Mouse (Mus musculus) thymus, postnatal 4 days (tissue): Measurements from ENCODE around the gene Tubg1.

Source experiments
- DNase-seq: peaks from one replicate; pipeline ENCODE4 v3.0.0; 2021

Gene Tubg1

DNA sequence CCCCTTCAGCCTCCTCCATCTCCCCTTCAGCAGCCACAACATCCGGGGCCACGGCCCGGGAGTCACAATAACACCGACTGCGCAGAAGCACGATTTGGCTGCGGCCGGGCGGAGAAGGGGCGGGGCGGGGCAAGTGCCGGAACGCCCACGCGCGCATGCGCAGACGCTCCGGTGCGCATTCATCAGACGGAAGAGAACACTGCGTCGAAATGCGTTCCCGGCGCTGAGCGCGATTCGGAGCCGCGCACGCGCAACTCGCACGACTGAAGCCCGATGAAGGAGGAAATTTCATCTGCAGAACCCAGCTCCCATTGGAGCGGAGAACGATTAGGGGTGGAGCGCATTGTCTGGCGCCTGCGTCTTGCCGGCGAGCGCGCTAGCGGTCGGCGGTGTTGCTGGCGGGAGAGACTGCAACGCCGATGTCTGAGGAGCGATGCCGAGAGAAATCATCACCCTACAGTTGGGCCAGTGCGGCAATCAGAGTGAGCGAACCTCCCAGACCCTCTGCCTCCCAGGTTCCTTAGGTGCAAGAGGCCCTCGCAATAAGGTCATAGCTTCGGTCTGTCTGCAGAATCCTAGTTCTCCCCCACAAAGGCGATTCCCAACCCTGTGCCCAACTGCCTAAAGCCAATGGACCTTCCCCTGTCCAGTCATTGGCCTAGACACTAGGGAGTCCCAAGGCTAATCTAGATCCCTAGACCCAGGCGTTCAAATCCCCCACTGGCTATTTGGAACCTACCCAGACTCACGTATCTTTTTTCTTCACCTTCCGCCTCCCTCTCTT lies at the start of gene Tubg1, which contains the start of gene Retreg3:
TSS of gene Tubg1 (plus strand) at position 178 of the 784 bp plus-strand sequence.
TSS of gene Retreg3 (minus strand) at position 133 of the 784 bp plus-strand sequence.
- DNase-seq: peak; percentile 100

DNA sequence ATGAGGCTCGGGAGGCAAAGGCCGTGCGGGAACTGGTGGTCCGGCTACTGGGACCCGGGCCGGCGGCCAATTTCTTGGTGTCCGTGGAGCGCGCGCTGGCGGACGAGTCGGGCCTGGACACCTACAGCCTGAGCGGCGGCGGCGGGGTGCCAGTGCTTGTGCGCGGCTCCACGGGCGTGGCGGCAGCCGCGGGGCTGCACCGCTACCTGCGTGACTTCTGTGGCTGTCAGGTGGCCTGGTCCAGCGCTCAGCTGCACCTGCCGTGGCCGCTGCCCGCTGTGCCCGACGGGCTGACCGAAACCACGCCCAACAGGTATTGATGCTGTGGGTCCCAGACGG lies 49.6 kb upstream of the Tubg1 start:
- no peak for DNase-seq

DNA sequence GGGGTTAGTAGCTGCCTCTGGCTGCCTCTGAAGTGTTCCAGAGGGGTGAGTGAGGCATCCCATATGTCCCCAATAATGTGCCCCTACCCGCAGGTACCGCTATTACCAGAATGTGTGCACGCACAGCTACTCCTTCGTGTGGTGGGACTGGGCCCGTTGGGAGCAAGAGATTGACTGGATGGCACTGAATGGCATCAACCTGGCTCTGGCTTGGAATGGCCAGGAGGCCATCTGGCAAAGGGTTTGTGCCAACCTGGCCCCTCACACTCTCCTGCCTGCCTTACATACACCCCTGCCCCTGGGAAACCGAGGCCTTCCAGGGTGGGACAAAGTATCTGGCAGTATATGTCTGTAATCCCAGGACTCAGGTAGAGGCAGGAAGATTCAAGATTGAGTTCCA lies 48.8 kb upstream of the Tubg1 start:
- DNase-seq: no peak

DNA sequence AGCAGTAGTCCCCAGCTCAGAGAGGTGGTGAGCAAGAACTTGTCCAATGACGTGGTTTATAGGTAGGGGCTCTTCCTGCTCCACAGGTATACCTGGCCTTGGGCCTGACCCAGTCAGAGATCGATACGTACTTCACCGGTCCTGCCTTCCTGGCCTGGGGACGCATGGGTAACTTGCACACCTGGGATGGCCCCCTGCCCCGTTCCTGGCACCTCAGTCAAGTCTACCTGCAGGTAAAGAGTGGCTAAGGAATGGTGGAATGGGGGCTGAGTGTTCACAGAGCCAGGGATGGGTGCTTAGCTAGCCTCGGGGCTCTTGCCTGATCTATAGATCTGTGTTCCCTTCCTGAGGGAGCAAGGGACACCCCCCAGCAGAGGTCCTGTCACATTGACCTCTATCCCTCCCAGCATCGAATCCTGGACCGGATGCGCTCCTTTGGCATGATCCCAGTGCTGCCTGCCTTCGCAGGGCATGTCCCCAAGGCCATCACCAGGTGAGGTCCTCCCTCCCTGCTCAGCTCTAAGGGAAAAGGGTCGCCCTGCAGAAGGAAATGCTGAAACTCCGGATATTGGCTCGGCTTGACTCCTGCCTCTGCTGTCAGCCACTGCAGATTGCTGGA lies 47.8 kb upstream of the Tubg1 start:
- no peak for DNase-seq

DNA sequence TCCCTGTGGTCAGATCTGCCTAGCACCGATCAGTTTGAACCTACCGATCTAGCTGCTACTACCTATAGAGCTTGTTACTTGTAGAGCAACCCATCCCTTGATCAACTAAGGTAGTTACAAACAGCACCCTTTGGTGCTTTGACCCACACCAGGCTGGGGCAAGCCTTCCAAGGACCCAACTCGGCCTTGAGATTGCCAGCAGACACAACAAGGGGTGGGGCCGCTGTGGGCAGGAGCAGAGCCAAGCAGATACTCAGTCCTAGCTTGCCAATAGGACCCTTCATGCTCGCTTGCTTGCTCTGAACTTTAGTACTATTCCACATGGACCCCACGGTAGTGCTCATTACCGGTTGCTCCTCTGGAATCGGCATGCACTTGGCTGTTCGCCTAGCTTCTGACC lies 41.6 kb upstream of the Tubg1 start, which contains the start of gene Hsd17b1:
TSS of gene Hsd17b1 (plus strand) at position 291 of the 400 bp plus-strand sequence.
- DNase-seq: no peak

DNA sequence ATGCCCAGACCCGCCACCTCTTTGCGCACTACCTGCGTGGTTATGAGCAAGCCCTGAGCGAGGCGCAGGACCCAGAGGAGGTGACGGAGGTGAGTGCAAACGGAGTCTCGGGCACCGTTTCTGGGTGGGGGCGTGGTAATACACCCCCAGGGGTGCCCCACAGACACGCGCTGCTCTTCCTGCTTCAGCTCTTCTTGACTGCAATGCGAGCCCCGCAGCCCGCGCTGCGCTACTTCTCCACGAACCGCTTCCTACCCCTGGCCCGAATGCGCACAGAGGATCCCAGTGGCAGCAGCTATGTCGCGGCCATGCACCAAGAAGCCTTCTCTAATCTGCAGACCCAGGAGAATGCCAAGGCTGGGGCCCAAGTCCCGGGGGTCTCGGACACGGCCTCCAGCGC lies 40.0 kb upstream of the Tubg1 start:
- DNase-seq: peak; percentile 73

DNA sequence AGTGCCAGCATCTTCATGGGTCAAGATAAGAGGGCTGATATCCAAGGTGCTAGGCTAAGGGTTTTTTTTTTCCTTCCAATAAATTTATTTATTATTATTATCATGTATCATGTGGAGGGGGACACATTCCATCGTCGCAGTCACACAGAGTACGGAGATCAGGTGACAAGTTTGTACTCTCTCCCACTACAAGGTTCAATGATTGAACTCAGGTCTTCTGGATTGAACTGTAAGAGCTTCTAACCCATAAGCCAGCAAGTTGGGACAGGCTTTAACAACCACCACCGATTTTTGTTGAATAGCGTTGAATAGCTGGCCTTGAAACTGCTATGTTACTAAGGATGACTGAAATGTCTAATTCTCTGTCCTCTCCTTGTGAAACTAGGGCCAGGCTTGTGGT lies 39.3 kb upstream of the Tubg1 start:
- DNase-seq: no peak

DNA sequence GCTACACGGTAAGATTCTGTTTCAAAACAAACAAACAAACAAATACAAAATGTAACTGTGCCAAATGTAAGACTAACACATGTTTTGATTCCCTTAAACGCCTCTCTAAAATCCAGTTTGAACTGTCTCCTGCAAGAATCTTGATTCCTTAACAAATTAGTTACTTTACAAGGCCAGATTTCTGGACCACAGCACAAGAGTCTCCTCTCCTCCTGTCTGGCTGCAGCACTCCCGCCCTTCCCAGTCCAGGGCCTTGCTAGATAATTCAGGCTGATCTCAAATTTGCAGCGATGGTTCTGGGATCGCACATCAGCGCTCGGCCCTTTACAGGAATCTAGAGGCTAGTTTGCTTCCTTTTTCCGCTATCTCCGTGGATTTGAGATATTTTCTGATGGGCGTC lies 38.1 kb upstream of the Tubg1 start:
- peak; percentile 19 for DNase-seq

DNA sequence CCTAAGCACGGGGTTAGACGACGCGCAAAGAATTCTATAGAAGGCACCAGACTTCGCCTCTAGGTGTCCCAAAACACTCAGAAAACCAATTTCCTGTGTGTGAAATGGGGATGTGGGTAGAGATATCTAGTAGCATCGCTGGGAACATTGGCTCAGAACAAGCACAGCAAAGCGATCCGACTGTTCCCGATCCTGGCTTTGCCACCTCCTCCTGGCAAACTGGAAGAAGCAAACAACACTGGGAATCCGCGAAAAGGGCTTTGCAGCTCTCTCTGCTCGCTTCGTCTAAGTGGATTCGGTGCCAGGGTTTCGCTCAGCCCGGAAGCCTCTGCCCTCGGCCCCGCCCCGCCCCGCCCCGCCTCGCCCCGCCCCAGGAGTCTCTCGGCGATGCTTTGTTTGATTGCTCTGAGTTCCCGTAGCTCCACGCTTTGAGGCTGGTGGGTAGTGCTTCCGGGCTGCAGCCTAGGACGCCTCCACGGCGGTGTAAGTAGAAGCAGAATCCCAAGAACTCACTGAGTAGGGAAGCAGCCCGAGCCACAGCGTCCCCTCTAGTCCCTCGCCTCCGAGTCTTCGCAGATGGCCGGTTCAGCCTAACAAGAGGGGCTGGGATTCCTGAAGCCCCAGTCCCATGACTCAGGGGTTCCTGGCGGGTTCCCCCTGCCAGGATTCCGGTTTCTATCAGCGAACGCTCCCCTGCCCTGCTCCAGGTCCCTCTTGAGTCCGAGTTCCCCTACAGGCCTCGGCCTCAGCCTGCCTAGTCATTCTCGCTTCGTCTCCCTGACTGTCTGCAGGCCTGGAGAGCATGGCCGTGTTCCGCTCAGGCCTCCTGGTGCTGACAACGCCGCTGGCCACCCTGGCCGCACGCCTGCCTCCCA lies 37.3 kb upstream of the Tubg1 start, which contains the start of gene Coasy:
TSS of gene Coasy (plus strand) at position 358 of the 875 bp plus-strand sequence.
- peak; percentile 82 for DNase-seq

DNA sequence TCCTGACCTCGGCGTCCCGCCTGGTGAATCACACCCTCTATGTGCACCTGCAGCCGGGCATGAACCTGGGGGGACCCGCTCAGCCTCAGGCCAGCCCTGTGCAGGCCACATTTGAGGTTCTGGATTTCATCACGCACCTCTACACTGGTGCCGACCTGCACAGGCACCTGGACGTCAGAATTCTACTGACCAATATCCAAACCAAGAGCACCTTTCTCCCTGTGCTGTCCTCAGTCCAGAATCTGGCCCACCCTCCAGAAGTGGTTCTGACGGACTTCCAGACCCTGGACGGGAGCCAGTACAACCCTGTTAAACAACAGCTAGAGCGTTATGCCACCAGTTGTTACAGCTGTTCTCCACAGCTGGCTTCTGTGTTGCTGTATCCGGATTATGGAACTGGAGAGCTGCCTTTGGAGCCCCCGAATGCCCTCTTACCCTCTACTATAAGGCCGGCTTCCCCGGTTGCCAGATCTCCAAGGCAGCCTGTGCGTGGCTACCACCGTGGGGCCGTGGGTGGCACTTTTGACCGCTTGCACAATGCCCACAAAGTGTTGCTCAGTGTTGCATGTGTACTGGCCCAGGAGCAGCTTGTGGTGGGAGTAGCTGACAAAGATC lies 36.5 kb upstream of the Tubg1 start:
- peak; percentile 31 for DNase-seq

DNA sequence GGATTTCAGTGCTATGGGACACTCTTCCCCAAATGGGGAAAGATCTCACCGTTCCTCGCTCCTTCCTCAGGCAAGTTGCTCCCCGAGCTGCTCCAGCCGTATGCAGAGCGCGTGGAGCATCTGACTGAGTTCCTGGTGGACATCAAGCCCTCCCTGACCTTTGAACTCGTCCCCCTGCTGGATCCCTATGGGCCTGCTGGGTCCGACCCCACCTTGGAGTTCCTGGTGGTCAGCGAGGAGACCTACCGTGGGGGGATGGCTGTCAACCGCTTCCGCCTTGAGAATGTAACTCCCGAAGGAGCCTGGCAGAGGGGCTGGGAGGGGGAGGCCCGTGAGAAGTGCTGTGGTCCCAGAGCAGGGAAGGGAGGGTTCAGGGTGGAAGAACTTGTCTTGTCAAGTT lies 35.5 kb upstream of the Tubg1 start:
- no peak for DNase-seq

DNA sequence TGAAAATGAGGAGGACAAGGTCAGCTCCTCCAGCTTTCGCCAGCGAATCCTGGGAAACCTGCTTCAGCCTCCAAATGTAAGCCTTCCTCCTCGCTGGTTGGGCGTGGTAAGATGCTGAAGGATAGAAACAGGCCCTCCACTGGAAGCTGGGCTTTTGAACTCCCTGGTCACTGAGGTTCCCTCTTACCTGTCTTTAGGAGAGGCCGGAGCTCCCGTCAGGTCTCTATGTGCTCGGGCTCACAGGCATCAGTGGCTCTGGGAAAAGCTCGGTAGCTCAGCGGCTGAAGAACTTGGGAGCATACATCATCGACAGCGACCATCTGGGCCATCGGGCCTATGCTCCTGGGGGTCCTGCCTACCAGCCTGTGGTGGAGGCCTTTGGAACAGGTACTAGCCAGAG lies 34.9 kb upstream of the Tubg1 start:
- DNase-seq: no peak

DNA sequence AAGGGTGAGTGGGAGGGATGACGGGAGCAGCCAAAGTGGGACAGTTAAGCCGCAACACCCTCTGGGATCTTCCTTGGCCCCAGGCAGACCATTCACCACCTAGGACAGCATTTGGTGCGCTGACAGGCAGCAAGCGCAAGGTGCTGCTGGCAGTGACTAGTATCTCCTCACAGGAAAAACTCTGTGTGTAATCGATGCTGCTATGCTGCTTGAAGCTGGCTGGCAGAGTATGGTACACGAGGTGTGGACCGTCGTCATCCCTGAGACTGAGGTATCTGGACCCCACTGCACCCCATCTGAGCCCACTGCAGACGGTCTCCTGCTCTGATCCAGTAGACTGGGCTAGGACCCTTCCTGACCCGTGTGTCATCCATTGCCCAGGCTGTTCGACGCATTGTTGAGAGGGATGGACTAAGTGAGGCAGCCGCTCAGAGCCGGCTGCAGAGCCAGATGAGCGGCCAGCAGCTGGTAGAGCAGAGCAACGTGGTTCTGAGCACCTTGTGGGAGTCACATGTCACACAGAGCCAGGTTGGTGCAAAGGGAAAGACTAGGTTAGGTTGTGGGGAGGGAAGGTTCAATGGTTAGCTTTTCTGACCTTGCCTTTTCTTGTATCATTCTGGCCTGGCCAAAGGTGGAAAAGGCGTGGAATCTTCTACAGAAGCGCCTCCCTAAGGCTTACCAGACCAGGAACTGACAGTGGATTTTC lies 34.0 kb upstream of the Tubg1 start:
- no peak for DNase-seq

DNA sequence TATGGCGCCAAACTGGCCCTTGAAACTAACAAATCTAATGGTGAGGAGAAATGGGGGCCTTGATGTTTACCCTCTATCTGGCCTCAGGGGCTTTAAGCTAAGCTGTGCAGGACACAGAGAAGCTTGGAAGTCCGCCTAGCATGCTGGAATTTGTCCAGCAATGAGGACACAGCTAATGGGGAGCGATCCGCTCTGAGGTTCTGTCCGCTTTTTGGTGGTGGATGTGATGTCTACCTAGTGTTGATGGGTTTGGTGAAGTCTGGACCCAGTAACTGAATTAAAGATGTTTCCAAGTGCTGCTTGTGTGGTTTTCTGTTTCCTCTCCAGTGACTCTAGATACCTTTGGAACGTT lies 33.4 kb upstream of the Tubg1 start:
- DNase-seq: no peak

DNA sequence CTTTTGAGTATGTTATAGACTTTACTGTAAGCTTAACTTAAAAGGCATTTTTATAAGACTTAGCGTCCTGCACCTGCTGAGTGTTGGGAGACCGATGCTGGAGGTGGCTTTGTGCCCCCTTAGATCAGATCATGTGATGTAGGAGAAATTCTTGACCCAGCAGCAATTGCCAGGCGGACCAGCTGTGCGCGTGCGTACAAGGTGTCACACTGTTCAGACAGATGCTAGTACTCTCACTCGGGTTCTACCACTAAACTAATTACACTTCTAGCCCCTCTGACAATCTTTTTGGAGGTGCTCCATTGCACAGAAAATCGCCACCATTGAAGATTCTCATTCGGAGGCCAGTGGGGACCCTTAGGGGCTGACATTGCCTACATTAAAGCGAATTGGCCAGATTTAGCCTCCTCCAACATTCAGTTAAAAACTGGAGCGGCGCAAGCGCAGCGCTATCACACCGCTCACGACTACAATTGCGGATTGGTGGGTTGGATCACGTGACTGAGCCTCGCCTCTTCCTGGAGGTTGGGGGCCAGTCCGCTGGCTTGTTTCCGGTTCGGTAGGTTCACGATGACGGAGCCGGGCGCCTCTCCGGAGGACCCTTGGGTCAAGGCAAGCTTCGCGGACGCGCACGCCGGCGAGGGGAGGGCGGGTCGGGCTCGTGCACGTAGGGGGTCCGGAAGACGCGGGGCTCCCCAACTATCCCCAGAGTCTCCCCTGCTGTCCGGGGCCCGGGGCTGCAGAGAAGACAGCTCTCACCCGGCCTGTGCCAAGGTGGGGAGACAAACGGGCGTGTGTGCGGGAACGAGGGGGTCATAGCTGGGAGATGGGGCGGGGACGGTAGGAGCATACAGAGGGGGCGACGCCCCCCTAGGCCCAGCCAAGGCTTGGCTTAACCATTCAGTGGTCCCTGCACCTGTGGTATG lies 32.7 kb upstream of the Tubg1 start, which contains the start of gene Mlx:
TSS of gene Mlx (plus strand) at position 522 of the 926 bp plus-strand sequence.
- DNase-seq: peak; percentile 88

DNA sequence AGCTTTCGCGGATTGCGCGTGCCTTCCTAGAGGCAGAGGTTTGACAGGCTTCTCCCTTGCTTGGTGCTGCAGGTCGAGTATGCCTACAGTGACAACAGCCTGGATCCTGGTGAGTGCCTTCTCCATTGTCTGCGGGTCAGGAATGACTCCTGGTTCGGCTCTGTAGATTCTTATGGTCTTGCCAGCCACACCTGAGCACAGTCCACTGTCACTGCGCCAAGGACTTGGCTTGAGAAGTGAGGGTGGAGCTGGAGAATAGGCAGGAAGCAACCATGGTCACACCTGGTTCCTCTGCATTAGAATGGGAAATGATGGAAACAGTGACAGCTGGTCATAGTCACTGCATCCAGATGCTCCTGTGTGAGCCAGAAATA lies 32.1 kb upstream of the Tubg1 start:
- DNase-seq: no peak

DNA sequence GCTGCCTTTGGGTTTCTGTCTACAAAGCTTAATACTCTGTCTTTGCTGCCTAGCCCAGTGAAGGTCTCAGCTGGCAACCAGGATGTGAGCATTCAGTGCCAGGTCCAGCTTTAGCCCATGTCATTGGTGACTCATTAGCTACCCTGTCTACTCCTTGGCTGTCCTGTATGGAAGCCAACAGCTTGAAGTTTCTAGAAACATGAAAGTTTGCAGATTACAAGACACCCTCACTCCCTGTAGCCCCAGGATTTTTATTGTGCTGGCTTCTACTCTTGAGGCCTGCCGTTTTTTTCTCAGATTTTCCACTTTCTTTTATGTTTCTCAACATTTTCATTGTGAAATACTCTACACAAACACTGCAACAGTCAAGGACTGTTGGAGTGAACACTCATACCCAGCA lies 29.8 kb upstream of the Tubg1 start:
- DNase-seq: no peak

DNA sequence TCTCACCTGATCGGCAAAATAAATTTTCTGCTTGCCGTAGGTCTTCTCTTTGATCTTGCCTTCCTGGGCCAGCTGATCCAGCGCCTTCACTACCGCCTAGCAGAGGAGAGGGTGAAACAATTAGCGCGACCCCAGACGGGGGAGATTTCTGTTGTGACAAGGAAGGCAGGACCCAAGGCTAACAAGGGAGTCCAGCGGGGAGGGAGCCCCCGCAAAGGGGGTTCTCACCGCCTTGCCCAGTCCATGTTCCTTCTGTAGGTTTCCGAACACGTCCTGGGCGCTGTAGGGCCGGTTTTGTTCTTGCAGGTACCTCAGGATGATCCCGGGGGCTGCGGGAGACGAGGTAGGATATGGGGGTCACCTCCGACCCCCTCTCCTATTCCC lies 24.8 kb upstream of the Tubg1 start:
- DNase-seq: no peak

DNA sequence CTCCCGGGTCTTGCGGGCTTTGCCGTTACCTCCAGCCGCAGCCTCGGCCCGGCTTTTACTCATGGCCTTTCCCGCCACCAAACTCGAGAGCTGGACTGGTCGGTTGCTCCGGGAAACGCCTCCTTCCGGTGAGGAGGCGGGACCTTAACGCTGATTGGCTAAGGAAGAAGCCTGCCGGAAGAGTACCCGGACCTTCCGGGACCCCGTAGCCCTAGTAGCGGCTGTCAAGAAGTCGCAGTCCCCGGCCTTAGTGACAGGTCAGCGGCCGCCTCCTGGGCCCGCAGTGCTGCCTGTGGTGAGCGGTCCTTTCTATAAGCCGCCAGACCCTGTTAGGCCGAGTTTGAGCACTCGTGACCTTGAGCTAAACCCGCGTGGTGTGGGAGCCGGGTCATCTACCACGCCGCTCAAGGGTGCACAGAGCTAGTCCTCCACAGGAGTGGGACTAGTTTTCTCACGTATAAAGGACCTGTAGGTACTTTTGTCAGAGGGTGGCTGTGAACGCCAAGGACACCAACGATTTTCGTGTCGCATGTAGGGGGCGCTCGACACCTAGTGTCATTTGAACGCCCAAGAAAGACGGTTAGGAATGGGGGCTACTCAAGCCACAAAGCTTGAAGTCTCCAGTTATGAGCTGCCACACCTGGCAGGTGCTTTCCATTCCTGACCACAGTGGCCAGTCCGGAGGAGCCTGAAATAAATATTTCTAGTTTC lies 24.3 kb upstream of the Tubg1 start, which contains the start of gene Psmc3ip:
TSS of gene Psmc3ip (minus strand) at position 123 of the 711 bp plus-strand sequence.
- DNase-seq: peak; percentile 92

DNA sequence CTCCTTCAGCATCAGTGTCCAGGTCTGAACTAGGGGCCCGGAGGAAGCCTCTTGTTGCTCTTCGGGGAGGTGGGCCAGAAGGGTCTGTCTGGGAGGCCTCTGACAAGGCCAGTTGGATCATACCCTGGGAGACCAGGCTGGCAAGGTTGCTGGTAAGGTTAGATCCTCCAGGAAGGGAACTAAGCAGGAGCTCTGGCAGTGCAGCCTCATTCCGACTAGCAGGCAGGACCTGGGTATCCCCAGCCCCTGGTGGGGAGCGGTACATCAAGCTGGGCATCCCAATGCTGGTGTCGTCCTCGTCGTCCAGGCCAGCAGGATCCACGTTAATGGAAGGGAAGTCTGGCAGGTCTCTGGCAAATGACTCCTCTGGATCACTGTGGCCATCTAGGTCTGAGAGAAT lies 21.5 kb upstream of the Tubg1 start:
- no peak for DNase-seq

DNA sequence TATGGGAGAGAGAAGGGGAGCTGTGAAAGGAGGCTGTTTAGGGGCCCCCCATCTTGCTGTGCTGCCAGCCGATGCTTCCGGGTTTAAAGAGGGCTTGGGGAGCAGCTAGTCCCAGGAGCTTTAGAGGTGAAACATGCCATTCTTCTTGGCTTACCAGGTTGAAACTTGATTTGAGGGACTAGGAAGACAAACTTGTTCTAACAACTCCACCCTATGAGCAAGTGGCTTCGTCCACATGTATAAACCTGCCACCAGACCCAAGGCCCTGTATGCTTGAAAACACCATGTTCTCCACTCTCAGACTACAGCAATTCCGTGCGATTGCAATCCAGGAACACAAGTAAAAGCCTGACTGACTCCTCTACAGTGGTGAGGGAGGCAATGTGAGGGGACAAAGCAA lies 16.7 kb upstream of the Tubg1 start:
- no peak for DNase-seq
